Mouse (Mus musculus): ENCODE data around the gene Srrd. TPM values are rescaled to one million over a fixed set of nuclear protein-coding genes. Genes with fewer than 3 reads are reported as not detected.
"Not testable (repeated sequence)": the region's sequence is repeated elsewhere in the genome, so short reads cannot be mapped to it uniquely, and the experiment has no call there.

Gene Srrd
- polyA plus RNA-seq, 1 experiment from 2014 or later, result 34.0 TPM

DNA sequence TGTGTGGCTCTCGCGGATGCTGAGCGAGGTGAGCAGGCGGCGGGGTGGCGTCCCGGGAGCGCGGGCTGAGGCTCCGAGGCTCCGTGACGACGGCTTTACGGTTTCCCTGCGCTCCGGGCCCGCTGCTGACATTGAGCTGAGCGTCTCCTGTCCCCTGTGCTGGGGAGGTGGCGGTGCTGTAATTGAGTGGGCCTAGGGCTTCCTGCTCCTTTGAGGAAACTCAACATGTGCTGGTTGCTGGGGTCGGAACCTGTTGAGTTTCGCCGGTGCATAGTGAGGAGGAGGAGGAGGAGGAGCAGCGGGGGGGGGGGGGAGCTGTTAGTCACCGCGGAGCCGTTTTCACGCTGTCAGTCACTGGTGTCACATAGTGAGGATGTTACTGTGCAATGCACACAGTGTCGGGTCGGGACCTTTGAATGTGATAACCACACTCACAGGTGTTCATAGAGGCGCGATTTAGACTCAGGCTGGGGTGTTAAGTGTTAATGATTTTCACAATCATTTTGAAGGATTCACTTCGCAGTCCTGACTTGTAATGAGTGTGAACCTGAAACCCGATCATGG lies 16.3 kb downstream of the Srrd start:
- H3K36me3 ChIP-seq, result peaks cover 31% of the 10 kb centered on the region
- peak; percentile 30; the same call in 1 of the 2 replicates for ATAC-seq (ENCODE audit: insufficient read depth, low FRiP score, low read depth)
- peak overlapping the region; percentile 62; the same call in 1 of the 2 replicates for H3K27ac ChIP-seq
- H3K4me3 ChIP-seq (replicated peaks), result peak overlapping the region; percentile 100
- H3K4me2 ChIP-seq, result peak overlapping the region; percentile 75
- no peaks in the 10 kb centered on the region for H3K27me3 ChIP-seq (replicated peaks)
- 2% methylated on average over 32 of the region's 33 CpGs for WGBS
- no peaks in the 10 kb centered on the region for H3K9me3 ChIP-seq
- peak overlapping the region; percentile 90 for H3K9ac ChIP-seq
- peaks cover 12% of the 10 kb centered on the region for H3K4me1 ChIP-seq

DNA sequence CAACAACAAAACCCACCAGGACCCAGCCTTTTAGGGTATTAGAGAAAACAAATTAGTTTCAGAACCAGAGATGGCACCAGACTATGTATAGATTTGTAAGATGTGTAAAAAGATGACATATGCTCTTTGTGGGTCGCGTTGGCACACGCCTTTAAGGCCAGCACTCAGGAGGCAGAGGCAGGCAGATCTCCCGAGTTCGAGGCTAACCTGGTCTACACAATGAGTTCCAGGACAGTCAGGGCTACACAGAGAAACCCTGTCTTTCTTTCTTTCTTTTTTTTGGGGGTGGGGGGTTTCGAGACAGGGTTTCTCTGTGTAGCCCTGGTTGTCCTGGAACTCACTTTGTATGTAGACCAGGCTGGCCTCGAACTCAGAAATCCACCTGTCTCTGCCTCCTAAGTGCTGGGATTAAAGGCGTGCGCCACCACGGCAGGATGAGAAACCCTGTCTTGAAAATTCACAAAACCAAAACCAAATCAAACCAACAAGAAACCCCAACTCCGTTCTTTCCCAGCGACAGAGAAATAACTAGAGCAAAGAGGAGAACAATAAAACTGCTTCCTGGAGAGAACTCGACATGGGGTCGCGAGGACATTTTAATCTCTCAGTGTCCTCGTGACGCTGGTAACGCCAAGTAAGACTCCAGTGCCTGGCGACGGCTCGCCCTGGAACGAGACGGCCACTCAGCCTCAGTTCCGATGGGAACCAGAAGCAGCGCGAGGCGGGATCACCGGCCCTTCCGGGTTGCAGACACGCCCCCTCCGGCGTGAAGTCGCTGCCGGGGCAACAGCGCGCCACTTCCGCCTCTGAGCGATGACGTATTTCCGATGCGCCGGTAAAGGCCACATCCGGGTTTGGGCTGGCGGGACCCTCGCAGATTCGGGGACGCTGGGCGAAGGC lies 17.0 kb downstream of the Srrd start, which contains the start of gene Tfip11:
Tfip11 (plus strand) TSS at position 813 of the 900 bp plus-strand sequence.
- WGBS, result 7% methylated on average over 48 of the region's 48 CpGs

DNA sequence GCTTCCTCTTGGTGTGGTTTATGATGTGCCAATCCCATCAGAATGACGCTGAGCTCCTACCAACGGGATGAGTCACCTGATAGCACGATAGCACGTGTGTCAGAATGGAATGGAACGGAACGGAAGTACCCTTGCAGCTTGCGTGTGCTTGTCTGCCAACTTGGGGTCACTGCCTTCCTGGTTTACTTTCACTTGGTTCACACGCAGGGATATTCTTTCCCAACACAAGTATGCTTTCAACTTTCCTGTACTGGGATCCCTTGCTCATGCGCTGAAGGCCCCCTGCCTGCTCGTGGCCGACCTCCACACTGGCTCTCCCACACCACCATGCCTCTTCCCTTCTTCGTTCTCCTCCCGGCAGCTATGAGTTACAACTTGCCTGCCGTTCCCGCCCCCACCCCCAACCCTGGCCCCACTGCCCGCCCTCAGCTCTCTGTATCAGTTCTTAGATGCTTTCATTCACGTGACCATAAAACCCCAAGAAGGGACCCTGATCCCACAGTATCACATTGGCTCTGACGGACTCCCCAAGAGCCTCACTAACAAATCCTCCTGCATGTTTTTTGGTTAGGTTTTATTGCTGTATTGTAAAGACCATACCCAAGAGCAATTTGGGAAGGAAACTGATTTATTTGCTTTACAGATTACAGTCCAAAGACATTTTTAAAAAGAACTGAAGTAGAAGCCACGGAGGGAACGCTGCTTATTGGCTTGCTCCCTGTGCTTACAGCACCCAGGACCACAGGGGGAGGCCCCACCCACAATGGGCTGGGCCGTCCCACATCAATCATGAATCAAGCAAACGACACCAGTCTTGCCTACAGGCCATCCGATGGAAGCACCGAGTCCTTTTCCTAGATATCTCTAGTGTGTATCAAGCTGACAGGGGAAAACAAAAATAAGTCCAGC lies 17.9 kb downstream of the Srrd start:
- Histone ChIP-seq H3K4me3 (replicated peaks) (peak overlapping the region; percentile 100), H3K36me3 (peaks cover 16% of the 10 kb centered on the region), H3K4me2 (peak overlapping the region; percentile 75), H3K4me1 (peaks cover 12% of the 10 kb centered on the region), H3K9ac (no peak overlapping the region), H3K27me3 (replicated peaks) (no peaks in the 10 kb centered on the region), H3K27ac (peak overlapping the region; percentile 84; the same call in 1 of the 2 replicates), H3K9me3 (no peaks in the 10 kb centered on the region)
- WGBS, result 17% methylated on average over 24 of the region's 24 CpGs
- ATAC-seq (ENCODE audit: insufficient read depth, low FRiP score, low read depth), result peak; percentile 83

More for the DNA sequence above, 17.0 kb downstream of the Srrd start, which contains the start of gene Tfip11:
- Histone ChIP-seq H3K27me3 (replicated peaks) (no peaks in the 10 kb centered on the region), H3K4me1 (peaks cover 12% of the 10 kb centered on the region), H3K36me3 (peaks cover 23% of the 10 kb centered on the region), H3K9me3 (no peaks in the 10 kb centered on the region), H3K4me2 (peak within 1 kb of the TSS; percentile 75), H3K9ac (peak within 1 kb of the TSS; percentile 90), H3K4me3 (replicated peaks) (peak within 1 kb of the TSS; percentile 100), H3K27ac (peak within 1 kb of the TSS; percentile 84)
- ATAC-seq (ENCODE audit: insufficient read depth, low FRiP score, low read depth), result peak; percentile 87

DNA sequence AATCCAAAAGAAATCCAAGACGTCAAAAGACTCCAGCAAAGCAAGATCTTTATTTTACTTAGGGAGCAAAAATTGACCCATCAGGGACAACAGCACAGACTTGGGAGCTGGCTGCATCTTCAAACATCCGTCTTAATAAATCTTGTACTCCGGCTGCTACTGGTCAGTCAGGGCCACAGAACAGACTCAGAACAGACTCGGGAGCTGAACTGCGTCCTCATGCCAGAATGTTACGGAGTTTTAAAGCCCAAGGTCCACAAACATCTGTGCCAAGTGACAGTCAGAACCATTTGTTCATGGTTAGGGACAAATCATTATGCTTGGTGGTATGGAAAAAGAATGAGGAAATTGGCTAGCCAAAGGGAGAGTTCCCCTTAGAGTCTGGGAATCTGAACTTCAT lies 19.6 kb downstream of the Srrd start:
- H3K9me3 ChIP-seq, result no peaks in the 10 kb centered on the region
- 85% methylated on average over 6 of the region's 6 CpGs for WGBS
- no peak overlapping the region for H3K9ac ChIP-seq
- no peaks in the 10 kb centered on the region for H3K27me3 ChIP-seq (replicated peaks)
- 0 out of 2 replicates have a peak, but pooled peaks cover 3% of the 10 kb centered on the region for H3K36me3 ChIP-seq
- peaks cover 12% of the 10 kb centered on the region for H3K4me1 ChIP-seq
- H3K4me2 ChIP-seq, result no peak overlapping the region
- no peak overlapping the region for H3K4me3 ChIP-seq (replicated peaks)
- no peak for ATAC-seq (ENCODE audit: insufficient read depth, low FRiP score, low read depth)
- no peak overlapping the region for H3K27ac ChIP-seq

DNA sequence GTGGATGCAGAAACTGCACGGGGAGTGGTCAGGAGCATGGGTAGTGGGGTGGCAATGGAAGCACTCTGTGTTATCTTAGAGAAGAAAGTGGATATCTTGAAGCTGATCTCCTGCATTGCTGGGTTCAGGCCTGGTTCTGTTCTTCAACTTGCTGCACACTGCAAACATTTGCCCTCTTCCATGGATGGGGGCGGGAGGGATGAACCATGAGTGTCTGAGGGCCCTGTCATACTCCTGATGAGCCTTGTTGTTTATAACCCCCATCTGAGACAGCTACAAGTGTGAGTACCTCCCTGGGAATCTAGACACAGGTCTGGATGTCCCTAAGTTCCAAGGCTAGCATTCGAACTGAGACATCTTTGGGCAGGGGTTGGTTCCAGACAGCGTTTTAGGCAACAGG lies 21.5 kb downstream of the Srrd start:
- Histone ChIP-seq H3K9ac (no peak overlapping the region), H3K27me3 (replicated peaks) (no peaks in the 10 kb centered on the region), H3K9me3 (no peaks in the 10 kb centered on the region), H3K36me3 (no peaks in the 10 kb centered on the region), H3K4me3 (replicated peaks) (no peak overlapping the region), H3K4me1 (peaks cover 7% of the 10 kb centered on the region), H3K27ac (no peak overlapping the region), H3K4me2 (no peak overlapping the region)
- 79% methylated on average over 4 of the region's 4 CpGs for WGBS
- no peak for ATAC-seq (ENCODE audit: insufficient read depth, low FRiP score, low read depth)

DNA sequence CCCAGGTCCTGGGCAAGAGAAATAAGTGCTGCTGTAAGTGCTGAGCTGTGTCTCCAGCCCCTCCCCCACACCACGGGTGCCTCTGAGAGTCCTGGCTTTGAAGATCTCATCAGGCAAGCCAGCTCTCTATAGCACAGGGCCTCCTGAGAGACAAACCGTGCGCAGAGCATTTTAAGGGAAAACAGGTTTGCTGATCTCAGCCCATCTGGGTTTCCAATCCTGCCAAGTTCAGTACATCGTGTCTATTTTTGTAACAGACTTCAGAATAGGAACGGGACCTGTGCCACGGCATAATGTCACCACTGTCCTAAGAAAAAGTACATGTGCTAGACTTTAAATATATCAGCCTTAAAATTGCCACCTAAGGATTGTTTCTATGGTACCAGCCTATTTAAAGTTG lies 21.9 kb downstream of the Srrd start:
- no peaks in the 10 kb centered on the region for H3K9me3 ChIP-seq
- H3K4me1 ChIP-seq, result peaks cover 7% of the 10 kb centered on the region
- H3K4me2 ChIP-seq, result no peak overlapping the region
- no peak overlapping the region for H3K9ac ChIP-seq
- H3K27me3 ChIP-seq (replicated peaks), result no peaks in the 10 kb centered on the region
- no peak overlapping the region for H3K27ac ChIP-seq
- 70% methylated on average over 6 of the region's 6 CpGs for WGBS
- H3K4me3 ChIP-seq (replicated peaks), result no peak overlapping the region
- ATAC-seq (ENCODE audit: insufficient read depth, low FRiP score, low read depth), result no peak
- no peaks in the 10 kb centered on the region for H3K36me3 ChIP-seq

DNA sequence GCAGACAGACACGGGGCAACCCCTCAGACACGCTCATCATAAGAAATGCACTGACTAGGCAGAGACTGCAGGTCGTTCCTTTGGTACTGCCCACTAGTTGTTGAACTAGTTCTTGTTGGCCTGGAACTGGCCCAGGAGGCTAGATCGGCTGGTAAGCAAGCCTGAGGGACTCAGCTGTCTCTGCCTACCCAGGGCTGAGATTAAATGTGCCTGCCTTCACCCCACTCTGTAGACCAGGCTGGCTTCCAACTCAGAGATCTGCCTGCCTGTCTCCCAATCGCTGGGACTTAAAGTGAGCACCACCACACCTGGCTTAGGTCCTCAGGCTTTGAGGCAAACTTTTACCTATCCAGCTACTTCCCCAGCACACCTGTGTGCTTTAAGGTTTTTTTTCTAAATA lies 22.5 kb downstream of the Srrd start:
- no peak for ATAC-seq (ENCODE audit: insufficient read depth, low FRiP score, low read depth)
- H3K4me2 ChIP-seq, result no peak overlapping the region
- H3K27me3 ChIP-seq (replicated peaks), result no peaks in the 10 kb centered on the region
- peaks cover 3% of the 10 kb centered on the region for H3K4me1 ChIP-seq
- peaks cover 3% of the 10 kb centered on the region; the same call in 1 of the 2 replicates for H3K36me3 ChIP-seq
- no peaks in the 10 kb centered on the region for H3K9me3 ChIP-seq
- 78% methylated on average over 5 of the region's 5 CpGs for WGBS
- no peak overlapping the region for H3K4me3 ChIP-seq (replicated peaks)
- H3K27ac ChIP-seq, result no peak overlapping the region
- no peak overlapping the region for H3K9ac ChIP-seq

DNA sequence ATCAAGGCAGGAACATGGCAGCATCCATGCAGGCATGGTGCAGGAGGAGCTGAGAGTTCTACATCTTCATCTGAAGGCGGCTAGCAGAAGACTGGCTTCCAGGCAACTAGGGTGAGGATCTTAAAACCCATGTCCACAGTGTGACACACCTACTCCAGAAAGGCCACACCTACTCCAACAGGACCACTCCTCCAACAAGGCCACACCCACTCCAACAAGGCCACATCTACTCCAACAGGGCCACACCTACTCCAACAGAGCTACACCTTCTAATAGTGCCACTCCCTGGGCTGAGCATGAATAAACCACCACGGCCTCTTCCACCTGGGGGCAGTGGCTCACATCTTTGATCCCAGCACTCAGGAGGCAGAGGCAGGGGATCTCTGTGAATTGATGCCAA lies 23.5 kb downstream of the Srrd start:
- not testable (repeated sequence) for H3K9ac ChIP-seq; H3K36me3 ChIP-seq; H3K27ac ChIP-seq; H3K27me3 ChIP-seq (replicated peaks); H3K4me3 ChIP-seq (replicated peaks); H3K4me1 ChIP-seq; H3K9me3 ChIP-seq; H3K4me2 ChIP-seq
- ATAC-seq (ENCODE audit: insufficient read depth, low FRiP score, low read depth), result peak; percentile 40
- 50% methylated on average over 2 of the region's 2 CpGs for WGBS

DNA sequence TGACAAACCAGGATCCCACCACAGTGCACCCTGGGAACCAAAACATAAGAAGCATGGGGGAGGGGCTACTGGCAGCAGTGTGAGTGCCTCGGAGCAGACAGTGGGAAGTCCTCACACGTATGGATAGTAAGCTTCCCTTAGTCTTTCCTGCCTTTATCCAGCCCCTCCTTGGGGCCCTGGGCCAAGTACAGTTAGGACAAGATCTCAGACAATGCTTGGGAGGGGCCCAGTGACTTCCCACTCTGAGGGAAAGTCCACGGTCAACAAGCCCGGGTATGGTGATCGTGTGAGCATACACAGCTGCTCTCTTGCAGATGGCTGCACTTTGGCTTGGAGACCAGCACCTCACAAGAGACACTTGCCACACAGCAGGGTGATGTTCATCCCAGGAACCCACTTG lies 25.5 kb downstream of the Srrd start:
- 37% methylated on average over 5 of the region's 5 CpGs for WGBS

DNA sequence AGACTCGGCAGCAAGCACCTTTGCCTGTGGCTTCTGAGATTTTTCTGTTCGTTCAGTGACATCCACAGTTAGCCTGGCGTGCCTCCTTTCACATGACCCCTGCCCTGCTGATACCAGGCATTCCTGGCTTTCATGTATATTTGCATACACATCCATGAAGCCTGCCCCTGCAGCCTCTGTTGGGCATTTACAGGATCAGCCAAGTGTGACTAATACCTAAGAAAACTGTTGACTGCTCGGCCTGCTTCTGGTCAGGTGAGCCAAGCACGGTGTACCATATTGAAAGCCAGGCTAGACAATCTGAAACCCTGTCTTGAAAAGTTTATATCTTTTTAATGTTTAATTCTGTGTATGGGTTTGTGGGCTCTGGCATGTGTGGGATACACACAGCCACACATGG lies 26.4 kb downstream of the Srrd start:
- H3K4me3 ChIP-seq (replicated peaks), result no peak overlapping the region
- H3K36me3 ChIP-seq, result peaks cover 12% of the 10 kb centered on the region; the same call in 1 of the 2 replicates
- no peak for ATAC-seq (ENCODE audit: insufficient read depth, low FRiP score, low read depth)
- WGBS, result 73% methylated on average over 5 of the region's 5 CpGs
- no peaks in the 10 kb centered on the region for H3K27me3 ChIP-seq (replicated peaks)
- no peak overlapping the region for H3K27ac ChIP-seq
- no peak overlapping the region for H3K9ac ChIP-seq
- no peaks in the 10 kb centered on the region for H3K4me1 ChIP-seq
- no peaks in the 10 kb centered on the region for H3K9me3 ChIP-seq
- no peak overlapping the region for H3K4me2 ChIP-seq

More for the DNA sequence above, 25.5 kb downstream of the Srrd start:
- Histone ChIP-seq H3K4me1 (no peaks in the 10 kb centered on the region), H3K36me3 (peaks cover 8% of the 10 kb centered on the region; the same call in 1 of the 2 replicates), H3K27me3 (replicated peaks) (no peaks in the 10 kb centered on the region), H3K4me3 (replicated peaks) (no peak overlapping the region), H3K4me2 (no peak overlapping the region), H3K27ac (no peak overlapping the region), H3K9ac (no peak overlapping the region), H3K9me3 (no peaks in the 10 kb centered on the region)
- ATAC-seq (ENCODE audit: insufficient read depth, low FRiP score, low read depth), result no peak

DNA sequence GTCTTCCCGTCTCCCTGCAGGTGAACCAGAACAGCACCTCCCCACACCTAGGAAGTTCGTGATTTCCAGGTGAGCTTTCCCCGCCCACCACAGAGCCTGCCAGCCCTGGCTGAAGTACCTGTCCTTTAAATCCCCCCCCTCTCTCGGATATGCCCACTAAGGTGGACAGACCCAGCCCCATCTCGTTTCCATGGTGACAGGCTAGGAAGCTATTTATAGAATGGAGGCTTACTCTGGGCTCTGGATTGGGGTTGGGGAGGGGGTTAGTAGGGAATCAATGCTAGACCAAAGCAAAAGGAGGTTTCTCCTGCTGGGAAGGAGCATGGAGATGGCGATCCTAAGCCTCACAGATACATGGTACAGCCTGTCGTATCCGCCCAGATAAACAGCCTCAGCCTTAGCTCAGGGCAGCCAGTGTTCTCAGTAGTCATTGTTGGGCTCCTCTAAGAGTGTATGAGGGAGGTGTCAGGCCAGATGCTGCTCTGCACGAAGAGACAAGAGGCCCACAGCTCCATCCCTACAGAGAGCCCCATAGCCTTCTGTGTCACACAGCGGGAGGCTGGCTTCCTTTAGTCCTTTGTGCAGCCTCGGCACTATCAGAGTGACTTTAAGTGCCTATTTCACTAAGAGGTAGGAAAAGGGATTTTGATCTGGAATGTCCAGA lies 29.5 kb downstream of the Srrd start:
- Histone ChIP-seq H3K4me1 (no peaks in the 10 kb centered on the region), H3K36me3 (peaks cover 28% of the 10 kb centered on the region), H3K4me3 (replicated peaks) (no peak overlapping the region), H3K27ac (no peak overlapping the region), H3K9me3 (no peaks in the 10 kb centered on the region), H3K27me3 (replicated peaks) (no peaks in the 10 kb centered on the region), H3K9ac (no peak overlapping the region), H3K4me2 (no peak overlapping the region)
- no peak for ATAC-seq (ENCODE audit: insufficient read depth, low FRiP score, low read depth)
- 75% methylated on average over 11 of the region's 11 CpGs for WGBS

All from stomach, embryonic 15.5 days (tissue).